Mouse (Mus musculus) neural tube, embryonic 13.5 days (tissue): Measurements from ENCODE around the gene Tex48. TPM values are rescaled to one million over a fixed set of nuclear protein-coding genes. Genes with fewer than 3 reads are reported as not detected.

ENCODE experiments used
- ATAC-seq: fragments of 200-750 bp; cut with Nextera tagmentation; 2 replicates; pipeline ENCODE4 v1.8.0; 2017; ENCODE audit warnings: low read depth, mild to moderate bottlenecking, moderate TSS enrichment, moderate library complexity
- H3K27ac ChIP-seq: fragments of 300-500 bp; sonication (generic); replicated peaks from 2 replicates; pipeline ENCODE4 v1.5.1; 2015; ENCODE audit warnings: moderate library complexity, mild to moderate bottlenecking, inconsistent platforms
- H3K27me3 ChIP-seq: fragments of 300-500 bp; sonication (generic); 2 replicates; pipeline ENCODE4 v1.6.1; 2015; ENCODE audit warnings: mild to moderate bottlenecking, inconsistent platforms
- H3K36me3 ChIP-seq: fragments of 300-500 bp; sonication (generic); 2 replicates; pipeline ENCODE4 v1.6.1; 2015; ENCODE audit warnings: mild to moderate bottlenecking, inconsistent platforms
- H3K4me1 ChIP-seq: fragments of 300-500 bp; sonication (generic); replicated peaks from 2 replicates; pipeline ENCODE4 v1.6.1; 2015; ENCODE audit warnings: inconsistent platforms
- H3K4me2 ChIP-seq: fragments of 300-500 bp; sonication (generic); 2 replicates; pipeline ENCODE4 v1.6.1; 2015; ENCODE audit warnings: inconsistent platforms, mild to moderate bottlenecking, moderate library complexity
- H3K4me3 ChIP-seq: fragments of 300-500 bp; sonication (generic); 2 replicates; pipeline ENCODE4 v1.5.1; 2015; ENCODE audit warnings: mild to moderate bottlenecking, inconsistent platforms
- H3K9ac ChIP-seq: fragments of 300-500 bp; sonication (generic); 2 replicates; pipeline ENCODE4 v1.6.1; 2015; ENCODE audit warnings: moderate library complexity, mild to moderate bottlenecking, inconsistent platforms
- H3K9me3 ChIP-seq: fragments of 300-500 bp; sonication (generic); 2 replicates; pipeline ENCODE4 v1.6.1; 2016; ENCODE audit warnings: inconsistent platforms
- WGBS: fragments of 180-500 bp; shearing (Covaris S2); methylation state at CpG from one replicate; pipeline ENCODE4 v1.1.7; 2015; 5-methylcytosine and 5-hydroxymethylcytosine counted together
- polyA plus RNA-seq: library from polyadenylated mRNA; unstranded; fragments of >200 nt; fragmentation: Nextera tagmentation; extraction: Ambion mirVana; gene quantifications from 2 replicates; pipeline ENCODE4 v1.2.1, GENCODE M21; 2015

Gene Tex48
- polyA plus RNA-seq, 1 experiment from 2014 or later, result not detected

DNA sequence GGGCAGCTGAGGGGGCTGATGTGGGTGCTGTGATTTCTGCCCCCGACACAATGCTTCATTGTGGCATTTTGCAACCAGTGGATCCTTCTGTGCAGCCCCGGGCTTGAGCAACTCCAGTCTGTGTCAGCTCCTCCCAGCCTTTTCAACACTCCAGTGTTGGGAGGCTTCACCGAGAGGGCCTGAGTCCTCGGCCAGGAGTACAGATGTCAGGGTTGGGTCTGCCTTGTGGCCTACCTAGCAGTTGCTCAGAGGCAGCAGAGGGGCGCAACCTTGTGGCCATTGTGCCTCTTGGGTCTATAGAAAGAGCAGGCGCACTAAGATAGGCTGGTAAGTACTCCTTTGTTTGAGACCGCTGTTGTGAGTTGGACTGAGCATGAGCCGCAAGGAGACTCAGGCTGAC, 62.1 kb downstream of the Tex48 start:
- Histone ChIP-seq H3K27me3 (no peaks in the 10 kb centered on the region), H3K9me3 (no peaks in the 10 kb centered on the region), H3K9ac (no peak overlapping the region), H3K4me3 (no peak overlapping the region), H3K4me2 (no peak overlapping the region; the same call in 1 of the 2 replicates), H3K27ac (no peak overlapping the region), H3K36me3 (no peaks in the 10 kb centered on the region; the same call in 1 of the 2 replicates), H3K4me1 (peaks cover 32% of the 10 kb centered on the region)
- no peak for ATAC-seq
- WGBS, result 62% methylated on average over 8 of the region's 8 CpGs

DNA sequence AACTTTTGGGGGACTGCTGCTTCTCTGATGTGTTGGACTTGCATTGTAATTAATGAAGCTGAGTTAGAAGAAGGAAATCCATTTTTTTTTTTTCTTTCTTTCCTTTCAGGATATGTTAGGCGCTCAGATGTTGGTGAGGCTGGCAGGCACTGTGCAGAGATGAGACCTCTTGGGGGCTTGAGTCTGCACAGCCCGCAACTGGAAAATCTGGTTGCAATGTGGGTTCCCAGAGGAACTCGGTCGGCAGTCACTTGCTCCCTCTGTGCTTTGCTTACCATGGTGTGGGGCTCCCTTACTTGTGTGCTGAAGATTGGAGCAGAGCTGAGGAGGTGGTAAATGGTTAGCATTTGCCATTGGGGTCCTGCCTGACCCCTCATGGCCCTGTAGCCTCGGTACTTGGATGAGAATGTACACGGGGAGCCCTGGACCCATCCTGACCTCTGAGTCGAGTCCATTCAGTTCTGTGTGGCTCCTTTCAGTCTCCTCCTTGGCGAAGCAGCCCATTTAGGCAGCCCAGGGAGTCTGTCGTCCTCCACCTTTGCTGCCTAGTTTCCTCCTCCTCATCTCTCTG, 63.0 kb downstream of the Tex48 start:
- Histone ChIP-seq H3K36me3 (no peaks in the 10 kb centered on the region; the same call in 1 of the 2 replicates), H3K4me3 (peak overlapping the region; percentile 63), H3K27ac (no peak overlapping the region), H3K4me1 (peaks cover 32% of the 10 kb centered on the region), H3K4me2 (peak overlapping the region; percentile 78), H3K27me3 (no peaks in the 10 kb centered on the region), H3K9ac (peak overlapping the region; percentile 82), H3K9me3 (no peaks in the 10 kb centered on the region)
- peak; percentile 25; the same call in 1 of the 2 replicates for ATAC-seq
- WGBS, result 37% methylated on average over 9 of the region's 9 CpGs

DNA sequence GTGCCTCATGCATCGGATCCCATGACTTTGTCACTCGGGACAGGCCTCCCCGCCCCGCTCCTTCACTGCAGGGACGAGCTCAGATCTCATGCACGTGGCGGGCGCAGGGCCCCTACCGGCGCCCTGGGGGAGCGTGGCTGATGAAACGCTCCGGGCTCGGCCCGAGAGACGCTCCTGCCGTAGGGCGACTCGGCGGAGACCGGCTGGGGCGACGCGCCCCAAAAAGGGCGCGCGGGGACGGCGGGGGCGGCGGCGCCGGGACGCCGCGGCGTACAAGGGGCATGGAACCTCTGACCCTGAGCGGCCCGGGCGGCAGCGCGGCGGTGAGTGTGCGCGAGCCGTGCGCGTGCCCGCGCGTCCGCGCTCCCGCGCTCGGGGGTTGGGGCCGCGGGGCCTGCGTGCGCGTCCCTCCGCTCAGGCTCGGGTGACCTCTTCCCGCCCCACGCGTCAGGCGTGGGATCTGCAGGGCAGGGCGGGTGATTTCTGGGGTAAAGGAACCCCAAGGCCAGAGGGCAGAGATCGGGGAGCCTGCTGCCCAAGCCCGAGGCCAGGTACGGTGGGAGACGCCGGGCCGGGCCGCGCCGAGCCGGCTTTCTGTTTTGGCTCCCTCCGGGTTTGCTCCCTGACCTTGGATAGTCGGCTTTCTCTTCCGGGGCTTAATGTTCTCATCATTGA, 63.7 kb downstream of the Tex48 start, which contains the start of gene Tmem268:
TSS of gene Tmem268 (plus strand) at position 375 of the 675 bp plus-strand sequence.
- Histone ChIP-seq H3K27ac (no peak within 1 kb of the TSS), H3K4me3 (peak within 1 kb of the TSS; percentile 63), H3K27me3 (no peaks in the 10 kb centered on the region), H3K9ac (peak within 1 kb of the TSS; percentile 82), H3K4me1 (peaks cover 32% of the 10 kb centered on the region), H3K36me3 (no peaks in the 10 kb centered on the region; the same call in 1 of the 2 replicates), H3K9me3 (no peaks in the 10 kb centered on the region), H3K4me2 (peak within 1 kb of the TSS; percentile 78)
- under 1% methylated on average over 71 of the region's 81 CpGs for WGBS
- peak; percentile 70 for ATAC-seq

DNA sequence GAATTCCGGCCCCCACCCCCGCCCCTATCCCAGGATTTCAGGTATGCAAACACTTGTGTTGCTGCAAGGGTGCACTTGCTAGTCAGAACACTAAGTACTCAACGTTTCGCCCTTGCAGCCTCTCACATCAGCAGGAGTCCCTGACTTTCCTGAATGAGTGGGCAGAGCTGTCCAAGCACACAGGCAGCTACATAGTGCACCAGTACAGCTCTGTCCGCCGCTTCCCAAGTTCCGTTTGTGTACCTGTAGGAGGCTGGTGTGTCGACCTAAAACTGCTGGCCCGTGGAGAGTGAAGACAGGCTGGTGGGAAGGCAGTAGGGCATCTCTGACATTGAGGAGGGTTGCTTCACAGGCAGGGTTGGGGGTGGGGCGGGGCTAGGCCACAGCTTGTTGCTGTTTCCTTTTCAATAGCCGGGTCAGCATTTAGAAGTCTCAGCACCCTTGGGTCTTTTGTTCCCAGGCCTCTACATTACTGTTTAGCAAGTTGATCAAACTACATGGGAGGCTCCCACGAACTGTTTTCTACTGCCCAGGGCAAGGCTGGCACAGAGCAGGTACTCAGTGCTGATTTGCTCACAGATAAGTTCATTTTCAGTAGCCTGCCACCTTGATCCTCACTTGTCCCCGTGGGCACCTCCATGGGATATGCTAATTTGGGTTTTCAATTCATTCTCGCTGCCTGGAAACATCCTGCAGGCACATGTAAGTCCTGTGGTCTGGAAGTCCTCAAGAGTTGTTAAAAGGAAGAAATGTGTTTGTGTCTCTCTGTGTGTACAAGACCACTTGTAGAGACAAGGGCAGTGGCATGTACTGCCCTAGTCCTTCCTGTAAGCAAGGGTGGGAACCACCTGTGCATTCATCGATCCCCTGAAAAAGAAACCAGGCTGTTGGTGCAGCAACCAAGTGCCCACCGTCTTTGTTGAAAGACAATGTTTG, 64.8 kb downstream of the Tex48 start:
- Histone ChIP-seq H3K27me3 (no peaks in the 10 kb centered on the region), H3K4me3 (no peak overlapping the region), H3K9ac (no peak overlapping the region), H3K9me3 (no peaks in the 10 kb centered on the region), H3K4me1 (peaks cover 32% of the 10 kb centered on the region), H3K4me2 (no peak overlapping the region), H3K36me3 (peaks cover 8% of the 10 kb centered on the region), H3K27ac (no peak overlapping the region)
- 0 out of 2 replicates have a peak, but pooled peaks have one; percentile 16 for ATAC-seq
- WGBS, result 22% methylated on average over 16 of the region's 16 CpGs

Other genes with a start within 250 kb of the Tex48 start
- gene Akna, start 219.1 kb downstream of the Tex48 start, polyA plus RNA-seq, result 4.4 and 4.8 TPM in 2 replicates
- gene Whrn, start 126.4 kb downstream of the Tex48 start, polyA plus RNA-seq, result 4.2 and 5.6 TPM in 2 replicates
- gene Atp6v1g1, start 77.7 kb downstream of the Tex48 start, polyA plus RNA-seq, result 450 and 499 TPM in 2 replicates
- 3.7 and 3.8 TPM in 2 replicates for gene Tmem268, start 63.6 kb downstream of the Tex48 start, polyA plus RNA-seq
- gene Gm11213, start 17.2 kb downstream of the Tex48 start, polyA plus RNA-seq, result not detected in 2 replicates
- not detected in 2 replicates for gene Gm11214, start 41.0 kb upstream of the Tex48 start, polyA plus RNA-seq
- not detected in 2 replicates for gene Tnfsf15, start 122.7 kb upstream of the Tex48 start, polyA plus RNA-seq
- gene Tnfsf8, start 238.9 kb upstream of the Tex48 start, polyA plus RNA-seq, result not detected in 2 replicates